ENCODE assay signal across 10 mouse cellular contexts in genomic region chr3:138783859-138784640, GRCm38 (mm10). TPM values are rescaled to one million over a fixed set of nuclear protein-coding genes. Genes with fewer than 3 reads are reported as not detected.
DNase-seq lines count a peak whose midpoint lies in the region; ATAC-seq and TF ChIP-seq lines count a peak whose summit lies in the region.
"Had no signal": no experiment of that assay in that cellular context is flagged by ENCODE, and none has a peak within 500 bp of the region (broad histone marks: within the 10 kb centered on the region; RNA-seq: fewer than 3 reads in every experiment).

No protein-coding gene starts in this region.

- 87% methylated on average over 19 of the region's 19 CpGs for WGBS in liver, embryonic 11.5 days

- no peak overlapping the region for H3K4me3 ChIP-seq in left cerebral cortex, adult 2 months
- H3K4me3 ChIP-seq in liver, embryonic 11.5 days (ENCODE audit: low read depth, low read length), result no peak overlapping the region

- no peak overlapping the region for H3K4me2 ChIP-seq in liver, embryonic 11.5 days

- no peaks in the 10 kb centered on the region for H3K9me3 ChIP-seq in liver, embryonic 11.5 days (ENCODE audit: control insufficient read depth, low read length)

- peak; percentile 37; the same call in 1 of the 2 replicates for ATAC-seq in megakaryocyte progenitor cell, adult 5-6 weeks (replicated peaks; ENCODE audit: poor library complexity)
- no peak for ATAC-seq in liver, embryonic 11.5 days (replicated peaks; ENCODE audit: low FRiP score)

- TF ChIP-seq POLR2A in brain, embryonic 14.5 days (IDR thresholded peaks at IDR 0.05; ENCODE audit: borderline replicate concordance, extremely low read depth, insufficient read depth, insufficient read length, poor library complexity, severe bottlenecking), result no peak

- no peak overlapping the region for H3K9ac ChIP-seq in liver, embryonic 11.5 days (ENCODE audit: low read depth, low read length)

- peaks cover 4% of the 10 kb centered on the region for H3K4me1 ChIP-seq in liver, embryonic 11.5 days (replicated peaks; ENCODE audit: control insufficient read depth, insufficient read depth, low read length)

- H3K36me3 ChIP-seq in liver, embryonic 11.5 days (ENCODE audit: control insufficient read depth, insufficient read depth, low read length), result no peaks in the 10 kb centered on the region

- DNase-seq in left cerebral cortex, adult 2 months (ENCODE audit: extremely low spot score in 1 of 2, low spot score in 2 of 2), result no peak
- no peak for DNase-seq in left cerebral cortex, postnatal 25 days (ENCODE audit: low spot score in 2 of 2)
- peak; percentile 89 for DNase-seq in brain, embryonic 14.5 days (ENCODE audit: low read depth)
- peak; percentile 98 to 99 for DNase-seq in cerebellum, postnatal 10 days
- DNase-seq in kidney, adult 18-20 months, result no peak
- DNase-seq in thymus, postnatal 4 days, result no peak
- DNase-seq in liver, embryonic 11.5 days (ENCODE audit: low spot score), result no peak
- DNase-seq: adrenal gland, postnatal 25 days; heart, adult 11 months had no signal

- H3K27me3 ChIP-seq in liver, embryonic 11.5 days (replicated peaks; ENCODE audit: control insufficient read depth, insufficient read depth, low read length), result no peaks in the 10 kb centered on the region

- H3K27ac ChIP-seq in left cerebral cortex, adult 2 months, result peak overlapping the region; percentile 38; the same call in 1 of the 2 replicates
- no peak overlapping the region for H3K27ac ChIP-seq in liver, embryonic 11.5 days (ENCODE audit: low read depth, low read length)

- no peak for TF ChIP-seq CTCF in left cerebral cortex, adult 2 months (IDR thresholded peaks at IDR 0.05)
- TF ChIP-seq CTCF in brain, embryonic 14.5 days (IDR thresholded peaks at IDR 0.05; ENCODE audit: borderline replicate concordance, extremely low read depth, insufficient read depth, insufficient read length), result no peak

- intact Hi-C loops in left cerebral cortex, adult 2 months (cut with DNase I), result no loop called here
- intact Hi-C loops in left cerebral cortex, postnatal 25 days (cut with DNase I), result no loop called here

RNA-seq across cellular contexts. Expression of gene Tspan5, which starts 42.1 kb away (rescaled TPM):
- total RNA-seq in left cerebral cortex, adult 2 months (2021), result 100 to 1,000 TPM; 242 to 281 TPM
- 100 to 1,000 TPM; 260 to 264 TPM for total RNA-seq in left cerebral cortex, postnatal 25 days (2021)
- polyA plus RNA-seq in brain, embryonic 14.5 days (2012; rRNA removed), result 97.1 and 109 TPM in 2 replicates
- 26.5 and 33.7 TPM in 2 replicates for total RNA-seq in megakaryocyte progenitor cell, adult 5-6 weeks (2015)
- 39.0 and 40.5 TPM in 2 replicates for total RNA-seq in megakaryocyte progenitor cell, adult 5-6 weeks (2017)
- polyA plus RNA-seq in liver, embryonic 11.5 days (2014; fragmentation: Nextera tagmentation; extraction: Ambion mirVana), result 12.5 and 13.3 TPM in 2 replicates

Comparison
In these comparisons a context has a peak if more than half of its experiments do, and no peak if none do; other contexts are left out.
1. DNase-seq: peak in brain, embryonic 14.5 days (single experiment) and cerebellum, postnatal 10 days (2 of 2); none in left cerebral cortex, adult 2 months (0 of 2), left cerebral cortex, postnatal 25 days (0 of 2), kidney, adult 18-20 months (single experiment), thymus, postnatal 4 days (single experiment) and liver, embryonic 11.5 days (single experiment).
2. RNA of gene Tspan5, which starts 42.1 kb away (total RNA-seq): 242 to 281 TPM in left cerebral cortex, adult 2 months and 260 to 264 TPM in left cerebral cortex, postnatal 25 days; 26.5 to 40.5 TPM in megakaryocyte progenitor cell, adult 5-6 weeks; every median in the first group is over 4 times any median in the second.